Mouse (Mus musculus): Measurements from ENCODE around the gene Rgl1. TPM values are rescaled to one million over a fixed set of nuclear protein-coding genes. Genes with fewer than 3 reads are reported as not detected.

Rgl1 gene
- polyA plus RNA-seq, 1 experiment from 2014 or later = 48.3 TPM

GRCm38 (mm10) chr1:152553912-152554547 lies 212.1 kb downstream of the Rgl1 start:
- Histone ChIP-seq H3K4me3 (replicated peaks; ENCODE audit: low read length) (no peak overlapping the region), H3K36me3 (ENCODE audit: control insufficient read depth, insufficient read depth, low read length) (no peaks in the 10 kb centered on the region), H3K4me2 (ENCODE audit: low read depth, low read length) (no peak overlapping the region), H3K4me1 (ENCODE audit: control insufficient read depth, insufficient read depth, low read length) (peaks cover 42% of the 10 kb centered on the region), H3K27me3 (ENCODE audit: control insufficient read depth, insufficient read depth, low read length) (no peaks in the 10 kb centered on the region), H3K27ac (ENCODE audit: low read length) (no peak overlapping the region; the same call in 1 of the 2 replicates), H3K9ac (ENCODE audit: low read length) (no peak overlapping the region), H3K9me3 (replicated peaks; ENCODE audit: control insufficient read depth, low read length) (no peaks in the 10 kb centered on the region)
- no peak for ATAC-seq (ENCODE audit: insufficient read depth, low FRiP score)
- WGBS = 73% methylated on average over 15 of the region's 15 CpGs

DNA sequence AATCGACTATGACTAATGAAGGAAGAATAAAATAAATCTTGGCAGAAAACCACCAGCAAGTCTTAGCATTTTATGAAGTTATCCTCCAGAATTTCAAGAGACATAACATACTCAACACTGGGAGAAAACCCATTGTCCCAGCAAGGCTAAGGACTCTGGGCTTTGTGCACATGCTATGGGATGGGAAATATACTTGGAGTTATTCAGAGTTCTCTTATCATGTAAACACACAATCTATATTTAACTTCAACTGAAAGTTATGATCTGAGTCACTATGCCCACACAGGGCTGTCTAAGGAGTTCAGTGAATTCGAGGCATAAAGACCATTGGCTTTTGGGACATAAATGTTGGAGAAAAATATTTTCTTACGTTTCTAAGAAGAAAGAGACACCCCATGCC lies 215.2 kb downstream of the Rgl1 start:
- H3K4me1 ChIP-seq (ENCODE audit: control insufficient read depth, insufficient read depth, low read length) = peaks cover 29% of the 10 kb centered on the region
- no peak overlapping the region for H3K4me3 ChIP-seq (replicated peaks; ENCODE audit: low read length)
- H3K36me3 ChIP-seq (ENCODE audit: control insufficient read depth, insufficient read depth, low read length) = peaks cover 10% of the 10 kb centered on the region; the same call in 1 of the 2 replicates
- H3K4me2 ChIP-seq (ENCODE audit: low read depth, low read length) = no peak overlapping the region
- 44% methylated on average over 3 of the region's 3 CpGs for WGBS
- no peaks in the 10 kb centered on the region for H3K9me3 ChIP-seq (replicated peaks; ENCODE audit: control insufficient read depth, low read length)
- ATAC-seq (ENCODE audit: insufficient read depth, low FRiP score) = peak; percentile 56
- no peak overlapping the region for H3K9ac ChIP-seq (ENCODE audit: low read length)
- H3K27me3 ChIP-seq (ENCODE audit: control insufficient read depth, insufficient read depth, low read length) = no peaks in the 10 kb centered on the region
- H3K27ac ChIP-seq (ENCODE audit: low read length) = peak overlapping the region; percentile 88

GRCm38 (mm10) chr1:152550544-152550943 lies 215.6 kb downstream of the Rgl1 start:
- ATAC-seq (ENCODE audit: insufficient read depth, low FRiP score) = peak; percentile 85; the same call in 1 of the 2 replicates
- H3K4me1 ChIP-seq (ENCODE audit: control insufficient read depth, insufficient read depth, low read length) = peaks cover 24% of the 10 kb centered on the region
- WGBS = 28% methylated on average over 2 of the region's 2 CpGs
- peak overlapping the region; percentile 88 for H3K27ac ChIP-seq (ENCODE audit: low read length)
- no peaks in the 10 kb centered on the region for H3K27me3 ChIP-seq (ENCODE audit: control insufficient read depth, insufficient read depth, low read length)
- no peak overlapping the region for H3K4me2 ChIP-seq (ENCODE audit: low read depth, low read length)
- H3K9me3 ChIP-seq (replicated peaks; ENCODE audit: control insufficient read depth, low read length) = no peaks in the 10 kb centered on the region
- no peak overlapping the region for H3K4me3 ChIP-seq (replicated peaks; ENCODE audit: low read length)
- H3K36me3 ChIP-seq (ENCODE audit: control insufficient read depth, insufficient read depth, low read length) = peaks cover 10% of the 10 kb centered on the region; the same call in 1 of the 2 replicates
- no peak overlapping the region for H3K9ac ChIP-seq (ENCODE audit: low read length)

DNA sequence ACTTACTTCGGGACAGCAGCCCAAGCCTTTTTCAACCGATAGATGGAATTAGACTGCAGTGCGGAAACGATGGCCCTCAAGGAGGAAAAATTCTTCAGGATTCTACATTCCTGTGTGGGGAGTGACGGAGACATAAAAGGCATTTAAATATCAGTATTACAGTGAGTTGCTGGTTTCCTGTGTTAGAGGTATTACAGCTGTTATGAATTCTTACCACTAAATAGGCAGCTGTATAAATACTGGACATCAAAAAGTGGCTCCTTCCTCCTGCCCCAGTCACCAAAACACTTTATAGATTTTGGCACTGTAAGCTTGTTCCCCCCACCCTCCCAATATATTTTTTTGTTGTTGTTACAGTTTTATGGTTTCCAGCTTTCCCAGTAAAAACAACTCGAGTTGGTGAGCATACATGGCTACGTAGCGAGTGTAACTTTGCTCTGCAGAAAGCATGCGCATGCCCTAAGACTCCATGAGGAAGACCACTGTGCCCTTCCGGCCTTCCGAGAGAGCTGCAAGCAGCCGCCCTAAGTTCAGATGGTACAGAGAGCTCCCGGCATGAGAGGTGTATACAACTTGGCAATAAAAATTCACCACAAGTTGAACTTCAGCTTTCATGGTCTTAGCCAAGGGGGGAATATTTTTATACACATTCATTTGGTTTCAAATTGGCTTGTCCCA lies 217.0 kb downstream of the Rgl1 start:
- 59% methylated on average over 13 of the region's 13 CpGs for whole genome bisulfite sequencing
- Histone ChIP-seq H3K4me2 (ENCODE audit: low read depth, low read length) (no peak overlapping the region), H3K27me3 (ENCODE audit: control insufficient read depth, insufficient read depth, low read length) (no peaks in the 10 kb centered on the region), H3K4me3 (replicated peaks; ENCODE audit: low read length) (no peak overlapping the region), H3K27ac (ENCODE audit: low read length) (peak overlapping the region; percentile 89), H3K4me1 (ENCODE audit: control insufficient read depth, insufficient read depth, low read length) (peaks cover 22% of the 10 kb centered on the region), H3K9me3 (replicated peaks; ENCODE audit: control insufficient read depth, low read length) (no peaks in the 10 kb centered on the region), H3K36me3 (ENCODE audit: control insufficient read depth, insufficient read depth, low read length) (peaks cover 13% of the 10 kb centered on the region; the same call in 1 of the 2 replicates), H3K9ac (ENCODE audit: low read length) (no peak overlapping the region; the same call in 1 of the 2 replicates)
- peak; percentile 27; the same call in 1 of the 2 replicates for ATAC-seq (ENCODE audit: insufficient read depth, low FRiP score)

DNA sequence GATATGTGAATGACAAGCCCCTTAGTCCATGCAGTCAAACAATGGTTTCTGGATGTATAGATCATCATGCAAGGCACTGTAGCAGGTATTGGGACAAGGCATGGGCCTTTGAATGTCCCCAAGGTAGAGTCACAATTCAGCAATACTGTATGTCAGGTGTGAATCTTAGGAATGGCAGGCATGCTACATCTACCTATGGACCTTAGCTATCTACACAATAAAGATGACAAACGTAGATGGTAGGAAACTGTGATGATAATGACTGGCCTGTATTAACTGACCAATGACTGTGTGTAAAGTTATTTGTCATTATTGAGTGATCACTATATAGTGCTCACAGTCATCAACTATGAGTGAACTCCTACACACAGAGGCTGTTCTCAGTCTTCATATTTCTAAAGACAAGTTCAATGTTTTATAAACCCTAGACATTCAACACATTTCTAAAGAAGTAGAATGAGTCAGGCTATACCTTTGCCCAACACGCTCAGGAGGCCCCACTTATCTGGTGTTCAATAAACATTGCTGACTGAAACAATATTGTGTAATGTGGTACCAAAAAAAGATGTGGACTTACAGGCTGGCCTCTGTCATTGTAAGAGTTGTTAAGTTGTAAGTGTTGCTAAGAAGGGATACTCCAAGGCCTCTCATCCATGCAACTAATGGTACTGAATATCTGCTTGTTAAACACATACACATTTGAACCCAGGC lies 222.5 kb downstream of the Rgl1 start:
- H3K27me3 ChIP-seq (ENCODE audit: control insufficient read depth, insufficient read depth, low read length) = no peaks in the 10 kb centered on the region
- H3K9ac ChIP-seq (ENCODE audit: low read length) = no peak overlapping the region

GRCm38 (mm10) chr1:152542747-152543378 lies 223.3 kb downstream of the Rgl1 start:
- Histone ChIP-seq H3K9me3 (replicated peaks; ENCODE audit: control insufficient read depth, low read length) (no peaks in the 10 kb centered on the region), H3K27ac (ENCODE audit: low read length) (peak overlapping the region; percentile 80), H3K9ac (ENCODE audit: low read length) (no peak overlapping the region), H3K4me1 (ENCODE audit: control insufficient read depth, insufficient read depth, low read length) (peaks cover 6% of the 10 kb centered on the region), H3K36me3 (ENCODE audit: control insufficient read depth, insufficient read depth, low read length) (peaks cover 13% of the 10 kb centered on the region; the same call in 1 of the 2 replicates), H3K4me2 (ENCODE audit: low read depth, low read length) (no peak overlapping the region), H3K4me3 (replicated peaks; ENCODE audit: low read length) (no peak overlapping the region), H3K27me3 (ENCODE audit: control insufficient read depth, insufficient read depth, low read length) (no peaks in the 10 kb centered on the region)
- 54% methylated on average over 6 of the region's 6 CpGs for WGBS
- ATAC-seq (ENCODE audit: insufficient read depth, low FRiP score) = peak; percentile 87

More for the DNA sequence above, 222.5 kb downstream of the Rgl1 start:
- ATAC-seq (ENCODE audit: insufficient read depth, low FRiP score) = no peak
- Histone ChIP-seq H3K4me2 (ENCODE audit: low read depth, low read length) (no peak overlapping the region), H3K36me3 (ENCODE audit: control insufficient read depth, insufficient read depth, low read length) (peaks cover 13% of the 10 kb centered on the region; the same call in 1 of the 2 replicates), H3K9me3 (replicated peaks; ENCODE audit: control insufficient read depth, low read length) (no peaks in the 10 kb centered on the region), H3K4me3 (replicated peaks; ENCODE audit: low read length) (no peak overlapping the region), H3K4me1 (ENCODE audit: control insufficient read depth, insufficient read depth, low read length) (peaks cover 7% of the 10 kb centered on the region), H3K27ac (ENCODE audit: low read length) (peak overlapping the region; percentile 80)
- 64% methylated on average over 2 of the region's 2 CpGs for WGBS

DNA sequence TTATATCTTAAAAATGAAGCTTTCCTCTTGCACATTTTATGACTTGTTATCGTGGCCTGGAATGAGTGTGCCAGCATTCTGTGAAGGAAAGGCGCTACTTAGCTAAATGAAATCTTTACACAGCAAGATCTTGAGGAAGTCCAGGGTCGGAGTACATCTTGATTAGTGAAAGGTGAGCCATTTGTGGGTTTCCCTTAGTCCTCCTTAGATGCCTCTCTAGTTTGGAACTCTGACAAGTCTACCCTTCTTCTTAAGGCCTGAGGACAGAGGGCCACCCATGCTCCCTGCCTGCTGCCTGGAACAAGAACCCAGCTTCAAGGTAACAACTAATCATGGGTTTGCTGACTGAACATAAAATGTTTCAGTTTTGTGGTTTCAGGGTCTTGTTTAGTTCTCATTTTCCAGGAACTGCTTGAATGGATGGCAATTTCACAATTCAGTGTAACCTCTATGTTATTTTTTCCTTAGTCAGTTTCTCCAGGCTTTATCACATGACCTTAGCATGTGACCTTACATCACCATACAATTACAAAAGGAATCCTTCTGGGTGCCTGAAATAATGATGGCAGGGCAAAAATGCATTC lies 225.8 kb downstream of the Rgl1 start:
- no peak overlapping the region for H3K4me3 ChIP-seq (replicated peaks; ENCODE audit: low read length)
- H3K27ac ChIP-seq (ENCODE audit: low read length) = no peak overlapping the region
- H3K36me3 ChIP-seq (ENCODE audit: control insufficient read depth, insufficient read depth, low read length) = peaks cover 5% of the 10 kb centered on the region; the same call in 1 of the 2 replicates
- no peaks in the 10 kb centered on the region for H3K9me3 ChIP-seq (replicated peaks; ENCODE audit: control insufficient read depth, low read length)
- H3K4me2 ChIP-seq (ENCODE audit: low read depth, low read length) = no peak overlapping the region
- no peaks in the 10 kb centered on the region for H3K27me3 ChIP-seq (ENCODE audit: control insufficient read depth, insufficient read depth, low read length)
- WGBS = 77% methylated on average over 3 of the region's 3 CpGs
- no peak for ATAC-seq (ENCODE audit: insufficient read depth, low FRiP score)
- H3K4me1 ChIP-seq (ENCODE audit: control insufficient read depth, insufficient read depth, low read length) = peaks cover 6% of the 10 kb centered on the region
- H3K9ac ChIP-seq (ENCODE audit: low read length) = no peak overlapping the region

GRCm38 (mm10) chr1:152538817-152539216 lies 227.3 kb downstream of the Rgl1 start:
- Histone ChIP-seq H3K4me3 (replicated peaks; ENCODE audit: low read length) (no peak overlapping the region), H3K27me3 (ENCODE audit: control insufficient read depth, insufficient read depth, low read length) (no peaks in the 10 kb centered on the region), H3K9ac (ENCODE audit: low read length) (no peak overlapping the region), H3K27ac (ENCODE audit: low read length) (no peak overlapping the region), H3K4me2 (ENCODE audit: low read depth, low read length) (no peak overlapping the region), H3K36me3 (ENCODE audit: control insufficient read depth, insufficient read depth, low read length) (0 out of 2 replicates have a peak, but pooled peaks cover 2% of the 10 kb centered on the region), H3K4me1 (ENCODE audit: control insufficient read depth, insufficient read depth, low read length) (peaks cover 6% of the 10 kb centered on the region), H3K9me3 (replicated peaks; ENCODE audit: control insufficient read depth, low read length) (no peaks in the 10 kb centered on the region)
- ATAC-seq (ENCODE audit: insufficient read depth, low FRiP score) = no peak
- 82% methylated on average over 4 of the region's 4 CpGs for WGBS

All from stomach, embryonic 16.5 days (tissue).